Mouse (Mus musculus): ENCODE data around the gene Zfyve21.

- TF ChIP-seq POLR2A (IDR thresholded peaks at IDR 0.05; ENCODE audit: insufficient read depth, low read depth, low read length) (no peak), CTCF (IDR thresholded peaks at IDR 0.05; ENCODE audit: insufficient read depth, low read depth, low read length) (no peak)
Measured at GRCm38 (mm10) chr12:111774845-111775244, 39.1 kb upstream of the Zfyve21 start.
